Mouse (Mus musculus) forebrain, embryonic 12.5 days (tissue): ENCODE measurements around the gene Cyp2c23. TPM values are rescaled to one million over a fixed set of nuclear protein-coding genes. Genes with fewer than 3 reads are reported as not detected.
A peak's percentile ranks its signal among the peaks of the same experiment; 100 is the strongest.

Experiments
- ATAC-seq: fragments of 200-750 bp; cut with Nextera tagmentation; 2 replicates; pipeline ENCODE4 v1.8.0; 2017; ENCODE audit warnings: moderate TSS enrichment; ENCODE audit not compliant: low FRiP score
- H3K27ac ChIP-seq: fragments of 300-500 bp; sonication (generic); 2 replicates; pipeline ENCODE4 v1.5.1; 2016; ENCODE audit warnings: mild to moderate bottlenecking
- H3K27me3 ChIP-seq: fragments of 300-500 bp; sonication (generic); 2 replicates; pipeline ENCODE4 v1.6.1; 2016; ENCODE audit warnings: mild to moderate bottlenecking
- H3K36me3 ChIP-seq: fragments of 300-500 bp; sonication (generic); replicated peaks from 2 replicates; pipeline ENCODE4 v1.6.1; 2016; ENCODE audit warnings: mild to moderate bottlenecking
- H3K4me1 ChIP-seq: fragments of 300-500 bp; sonication (generic); 2 replicates; pipeline ENCODE4 v1.6.1; 2016
- H3K4me2 ChIP-seq: fragments of 300-500 bp; sonication (generic); 2 replicates; pipeline ENCODE4 v1.6.1; 2016; ENCODE audit warnings: mild to moderate bottlenecking, moderate library complexity
- H3K4me3 ChIP-seq: fragments of 300-500 bp; sonication (generic); replicated peaks from 2 replicates; pipeline ENCODE4 v1.5.1; 2016; ENCODE audit warnings: mild to moderate bottlenecking
- H3K9ac ChIP-seq: fragments of 300-500 bp; sonication (generic); 2 replicates; pipeline ENCODE4 v1.6.1; 2016; ENCODE audit warnings: mild to moderate bottlenecking
- H3K9me3 ChIP-seq: fragments of 300-500 bp; sonication (generic); 2 replicates; pipeline ENCODE4 v1.6.1; 2016
- WGBS: fragments of 180-500 bp; shearing (Covaris S2); methylation state at CpG from one replicate; pipeline ENCODE4 v1.1.7; 2016; 5-methylcytosine and 5-hydroxymethylcytosine counted together
- polyA plus RNA-seq: library from polyadenylated mRNA; unstranded; fragments of >200 nt; fragmentation: Nextera tagmentation; extraction: Ambion mirVana; gene quantifications from 2 replicates; pipeline ENCODE4 v1.2.1, GENCODE M21; 2016

Cyp2c23 gene
- polyA plus RNA-seq, 1 experiment from 2014 or later: not detected

- H3K4me1 ChIP-seq: no peaks in the 10 kb centered on the region
- no peaks in the 10 kb centered on the region for H3K27me3 ChIP-seq
- H3K9ac ChIP-seq: no peak overlapping the region
- WGBS: 83% methylated on average over 2 of the region's 2 CpGs
- H3K9me3 ChIP-seq: 0 out of 2 replicates have a peak, but pooled peaks cover 3% of the 10 kb centered on the region
- H3K4me3 ChIP-seq: no peak overlapping the region
- no peak for ATAC-seq
- no peak overlapping the region for H3K27ac ChIP-seq
- H3K4me2 ChIP-seq: no peak overlapping the region
- H3K36me3 ChIP-seq: no peaks in the 10 kb centered on the region
These were observed 67.8 kb downstream of the Cyp2c23 start for GRCm38 (mm10) chr19:43961185-43961584.

DNA sequence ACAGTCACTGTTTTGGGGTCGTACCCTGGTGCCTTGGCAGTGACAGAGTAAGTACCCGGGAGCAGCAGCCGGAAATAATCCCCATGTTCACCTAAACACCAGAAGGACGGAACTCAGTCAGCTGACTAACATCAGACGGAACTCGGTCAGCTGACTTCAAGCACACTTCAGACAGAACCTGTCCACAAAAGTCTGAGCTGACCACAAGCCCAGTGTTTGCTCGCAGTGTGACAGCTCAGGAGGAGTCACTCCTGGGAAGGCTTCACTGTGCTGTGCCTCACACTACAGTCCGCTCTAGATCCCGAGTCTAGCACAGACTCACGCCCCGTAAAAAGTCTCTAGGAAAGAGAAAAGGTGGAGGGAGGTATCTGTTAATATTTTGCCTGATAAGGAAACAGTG, 69.0 kb downstream of the Cyp2c23 start:
- H3K9me3 ChIP-seq: 0 out of 2 replicates have a peak, but pooled peaks cover 3% of the 10 kb centered on the region
- no peak overlapping the region for H3K4me2 ChIP-seq
- H3K27me3 ChIP-seq: no peaks in the 10 kb centered on the region
- H3K27ac ChIP-seq: no peak overlapping the region
- H3K36me3 ChIP-seq: no peaks in the 10 kb centered on the region
- no peak overlapping the region for H3K9ac ChIP-seq
- no peak overlapping the region for H3K4me3 ChIP-seq
- 88% methylated on average over 11 of the region's 11 CpGs for WGBS
- no peak for ATAC-seq
- no peaks in the 10 kb centered on the region for H3K4me1 ChIP-seq

GRCm38 (mm10) chr19:43959162-43959561, 69.8 kb downstream of the Cyp2c23 start:
- Histone ChIP-seq H3K9ac (no peak overlapping the region), H3K4me3 (no peak overlapping the region), H3K27ac (no peak overlapping the region), H3K4me1 (no peaks in the 10 kb centered on the region), H3K27me3 (no peaks in the 10 kb centered on the region), H3K4me2 (no peak overlapping the region), H3K36me3 (no peaks in the 10 kb centered on the region), H3K9me3 (0 out of 2 replicates have a peak, but pooled peaks cover 3% of the 10 kb centered on the region)
- 32% methylated on average over 2 of the region's 2 CpGs for WGBS
- ATAC-seq: peak; percentile 49; the same call in 1 of the 2 replicates

DNA sequence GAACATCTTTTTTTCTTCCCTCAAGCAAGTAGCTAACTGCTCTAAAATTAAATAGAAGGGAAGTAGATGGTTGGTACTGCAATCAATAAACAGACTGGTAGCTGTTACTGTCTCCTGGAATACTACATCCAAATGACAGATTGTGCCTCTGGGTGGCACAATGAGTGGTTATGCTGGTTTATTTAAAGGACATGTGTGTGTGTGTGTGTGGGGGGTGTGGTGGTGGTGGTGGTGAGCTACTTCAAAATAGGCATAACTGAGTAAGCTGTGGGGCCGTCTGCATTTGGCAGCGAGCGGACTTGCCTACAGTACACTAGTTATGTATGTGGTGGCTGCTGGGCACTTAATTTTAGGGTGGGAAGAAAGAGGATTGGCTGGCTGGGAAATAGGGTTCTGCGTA, 71.1 kb downstream of the Cyp2c23 start:
- no peak for ATAC-seq
- WGBS: 96% methylated on average over 4 of the region's 4 CpGs
- no peaks in the 10 kb centered on the region for H3K36me3 ChIP-seq
- H3K4me2 ChIP-seq: no peak overlapping the region
- H3K9me3 ChIP-seq: 0 out of 2 replicates have a peak, but pooled peaks cover 3% of the 10 kb centered on the region
- H3K4me1 ChIP-seq: no peaks in the 10 kb centered on the region
- H3K9ac ChIP-seq: no peak overlapping the region
- no peak overlapping the region for H3K27ac ChIP-seq
- no peak overlapping the region for H3K4me3 ChIP-seq
- no peaks in the 10 kb centered on the region for H3K27me3 ChIP-seq

DNA sequence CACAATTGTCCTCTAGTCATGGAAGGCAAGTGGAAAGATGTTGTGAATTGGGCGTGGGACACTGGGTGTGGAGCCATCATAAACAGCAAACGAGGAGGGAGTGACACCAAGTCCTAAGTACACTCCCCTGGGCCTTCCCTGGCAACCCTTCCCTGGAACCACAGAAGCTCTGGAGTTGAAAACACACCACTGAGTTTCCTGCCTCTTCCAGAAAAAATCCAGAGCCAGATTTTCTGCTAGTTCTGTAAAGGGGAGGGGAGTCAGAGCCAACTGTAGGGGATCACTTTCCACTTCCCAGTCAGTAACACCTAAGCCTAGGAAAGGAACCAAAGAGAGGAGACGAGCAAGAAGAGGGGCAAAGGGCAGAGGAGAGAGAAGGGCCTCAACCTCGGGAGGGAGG, 71.6 kb downstream of the Cyp2c23 start:
- Histone ChIP-seq H3K27ac (no peak overlapping the region), H3K9me3 (0 out of 2 replicates have a peak, but pooled peaks cover 3% of the 10 kb centered on the region), H3K9ac (no peak overlapping the region), H3K27me3 (no peaks in the 10 kb centered on the region), H3K4me1 (no peaks in the 10 kb centered on the region), H3K36me3 (no peaks in the 10 kb centered on the region), H3K4me2 (no peak overlapping the region), H3K4me3 (no peak overlapping the region)
- WGBS: 23% methylated on average over 4 of the region's 4 CpGs
- no peak for ATAC-seq

GRCm38 (mm10) chr19:43955266-43955665, 73.7 kb downstream of the Cyp2c23 start:
- no peak overlapping the region for H3K4me3 ChIP-seq
- H3K4me2 ChIP-seq: no peak overlapping the region
- ATAC-seq: no peak
- WGBS: 78% methylated on average over 5 of the region's 5 CpGs
- no peak overlapping the region for H3K9ac ChIP-seq
- H3K9me3 ChIP-seq: no peaks in the 10 kb centered on the region
- H3K27me3 ChIP-seq: no peaks in the 10 kb centered on the region
- H3K27ac ChIP-seq: no peak overlapping the region
- no peaks in the 10 kb centered on the region for H3K36me3 ChIP-seq
- no peaks in the 10 kb centered on the region for H3K4me1 ChIP-seq

Other genes starting within 250 kb of the Cyp2c23 start
- gene Abcc2, start 247.0 kb downstream of the Cyp2c23 start, polyA plus RNA-seq: not detected in 2 replicates
- gene Dnmbp, start 89.0 kb downstream of the Cyp2c23 start, polyA plus RNA-seq: 16.9 and 19.1 TPM in 2 replicates
- gene Cpn1, start 42.7 kb downstream of the Cyp2c23 start, polyA plus RNA-seq: 0.10 TPM in 1 of 2 replicates, not detected in the other
- 21.0 and 22.4 TPM in 2 replicates for gene Erlin1, start 40.6 kb upstream of the Cyp2c23 start, polyA plus RNA-seq
- 65.1 and 70.9 TPM in 2 replicates for gene Chuk, start 78.3 kb upstream of the Cyp2c23 start, polyA plus RNA-seq
- 47.5 and 49.0 TPM in 2 replicates for gene Cwf19l1, start 106.7 kb upstream of the Cyp2c23 start, polyA plus RNA-seq
- 123 TPM in 2 replicates for gene Bloc1s2, start 117.2 kb upstream of the Cyp2c23 start, polyA plus RNA-seq
- 0.19 and 0.36 TPM in 2 replicates for gene Pkd2l1, start 163.2 kb upstream of the Cyp2c23 start, polyA plus RNA-seq
- gene Scd3, start 174.1 kb upstream of the Cyp2c23 start, polyA plus RNA-seq: 0.77 and 1.00 TPM in 2 replicates